12 mouse cellular contexts compared by ENCODE assay signal in genomic region chr1:105522321-105522720, GRCm38 (mm10).
"Had no signal": no experiment of that assay in that cellular context is flagged by ENCODE, and none has a peak within 500 bp of the region (broad histone marks: within the 10 kb centered on the region; RNA-seq: fewer than 3 reads in every experiment).

No protein-coding gene starts in this region.

- DNase-seq: gastrocnemius, adult 2 months; gastrocnemius, postnatal 10 days; gastrocnemius, postnatal 25 days; heart, adult 18-20 months; heart, postnatal 10 days; kidney, adult 11 months; kidney, adult 2 months; kidney, adult 9 months; kidney, postnatal 14 days; kidney, postnatal 36 days; liver; liver, embryonic 13.5 days had no signal
